Mouse (Mus musculus): Measurements from ENCODE around the gene Tcf7l1.

- TF ChIP-seq CTCF (IDR thresholded peaks at IDR 0.05; ENCODE audit: borderline replicate concordance, control insufficient read depth, extremely low read depth, insufficient read depth, low read length, poor library complexity) (no peak), POLR2A (IDR thresholded peaks at IDR 0.05; ENCODE audit: control insufficient read depth, extremely low read depth, insufficient read depth, low read length, poor library complexity) (no peak)
Observed at GRCm38 (mm10) chr6:72809522-72810149, 20.6 kb upstream of the Tcf7l1 start.

All from thymus, adult 2 months (tissue).